Mouse (Mus musculus) E14TG2a.4 (cell line): ENCODE data around the gene Kdm2a.

Experiments
- CTCF ChIP-seq: conservative IDR thresholded peaks from 2 replicates; pipeline ENCODE4 v1.5.1; 2014; ENCODE audit warnings: low read length
- POU5F1 ChIP-seq: IDR thresholded peaks from 2 replicates; pipeline ENCODE4 v1.6.1; 2014; ENCODE audit warnings: low read length, borderline replicate concordance

GRCm38 (mm10) chr19:4301735-4302651 is 96.1 kb downstream of the Kdm2a start:
- TF ChIP-seq CTCF (no peak), POU5F1 (no peak)
